Mouse (Mus musculus) midbrain, embryonic 12.5 days (tissue): ENCODE data around the gene Bhlhb9. TPM values are rescaled to one million over a fixed set of nuclear protein-coding genes. Genes with fewer than 3 reads are reported as not detected.

Experiments
- ATAC-seq: fragments of 200-750 bp; cut with Nextera tagmentation; 2 replicates; pipeline ENCODE4 v1.8.0; 2017; ENCODE audit warnings: low read depth, moderate TSS enrichment, moderate library complexity; ENCODE audit not compliant: low FRiP score
- H3K27ac ChIP-seq: fragments of 300-500 bp; sonication (generic); replicated peaks from 2 replicates; pipeline ENCODE4 v1.5.1; 2016; ENCODE audit warnings: mild to moderate bottlenecking
- H3K27me3 ChIP-seq: fragments of 300-500 bp; sonication (generic); 2 replicates; pipeline ENCODE4 v1.6.1; 2016; ENCODE audit warnings: mild to moderate bottlenecking
- H3K36me3 ChIP-seq: fragments of 300-500 bp; sonication (generic); 2 replicates; pipeline ENCODE4 v1.6.1; 2016
- H3K4me1 ChIP-seq: fragments of 300-500 bp; sonication (generic); 2 replicates; pipeline ENCODE4 v1.6.1; 2016
- H3K4me2 ChIP-seq: fragments of 300-500 bp; sonication (generic); replicated peaks from 2 replicates; pipeline ENCODE4 v1.6.1; 2016; ENCODE audit warnings: mild to moderate bottlenecking, moderate library complexity
- H3K4me3 ChIP-seq: fragments of 300-500 bp; sonication (generic); 2 replicates; pipeline ENCODE4 v1.5.1; 2016; ENCODE audit warnings: mild to moderate bottlenecking
- H3K9ac ChIP-seq: fragments of 300-500 bp; sonication (generic); replicated peaks from 2 replicates; pipeline ENCODE4 v1.6.1; 2016; ENCODE audit warnings: mild to moderate bottlenecking, moderate library complexity
- H3K9me3 ChIP-seq: fragments of 300-500 bp; sonication (generic); 2 replicates; pipeline ENCODE4 v1.6.1; 2016; ENCODE audit warnings: mild to moderate bottlenecking
- WGBS: fragments of 180-500 bp; shearing (Covaris S2); methylation state at CpG from one replicate; pipeline ENCODE4 v1.1.7; 2016; 5-methylcytosine and 5-hydroxymethylcytosine counted together
- microRNA counts: library from miRNA; unstranded; fragments of <30 nt; microRNA quantifications from one replicate; lab custom pipeline; 2017
- microRNA-seq: library from miRNA; unstranded; fragments of <30 nt; microRNA quantifications from one replicate; pipeline ENCODE4, GENCODE M21; 2017
- polyA plus RNA-seq: library from polyadenylated mRNA; unstranded; fragments of >200 nt; fragmentation: Nextera tagmentation; extraction: Ambion mirVana; gene quantifications from 2 replicates; pipeline ENCODE4 v1.2.1, GENCODE M21; 2016

The Bhlhb9 gene
- polyA plus RNA-seq, 1 experiment from 2014 or later, result 83.9 TPM

DNA sequence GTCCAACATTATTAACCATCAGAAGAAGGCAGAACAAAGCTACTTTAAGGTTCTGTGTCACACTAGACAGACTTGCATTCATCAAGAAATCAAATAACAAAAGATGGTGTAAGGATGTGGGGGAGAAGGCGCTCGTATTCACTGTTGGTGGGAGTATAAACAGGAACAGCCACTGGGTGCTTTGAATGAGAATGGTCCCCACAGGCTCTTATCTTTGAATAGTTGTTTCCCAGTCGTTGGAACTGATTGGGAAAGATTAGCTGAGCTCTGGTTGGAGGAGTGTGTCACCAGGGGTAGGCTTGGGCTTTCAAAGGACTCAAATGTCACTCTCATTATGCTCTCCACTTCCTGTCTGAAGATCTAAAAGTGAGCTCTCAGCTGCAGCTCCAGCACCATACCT lies 128.5 kb downstream of the Bhlhb9 start:
- Histone ChIP-seq H3K4me3 (no peak overlapping the region), H3K9ac (no peak overlapping the region), H3K27me3 (no peaks in the 10 kb centered on the region), H3K36me3 (no peaks in the 10 kb centered on the region), H3K4me1 (no peaks in the 10 kb centered on the region), H3K27ac (no peak overlapping the region), H3K9me3 (no peaks in the 10 kb centered on the region), H3K4me2 (no peak overlapping the region)
- ATAC-seq, result no peak
- 35% methylated on average over 3 of the region's 3 CpGs for WGBS

DNA sequence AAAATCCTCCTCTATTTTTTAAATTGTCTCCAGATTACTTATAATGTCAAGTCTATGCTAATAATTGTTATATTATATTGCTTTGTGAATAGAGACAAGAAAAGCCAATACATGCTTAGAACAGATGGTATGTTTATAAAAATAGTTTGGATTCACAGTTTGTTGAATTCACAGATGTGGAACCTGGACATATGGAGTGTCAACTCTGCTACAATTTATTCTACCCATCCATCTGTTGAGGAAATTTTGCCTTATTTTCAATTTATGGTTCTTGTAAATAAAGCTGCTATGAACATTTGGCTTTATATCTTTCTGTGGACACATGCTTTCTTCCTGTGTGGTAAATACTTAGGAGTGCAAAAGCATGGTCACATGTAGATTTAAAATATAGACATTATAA lies 131.2 kb downstream of the Bhlhb9 start:
- ATAC-seq, result no peak
- no peak overlapping the region for H3K4me2 ChIP-seq
- H3K4me1 ChIP-seq, result no peaks in the 10 kb centered on the region
- H3K9me3 ChIP-seq, result no peaks in the 10 kb centered on the region
- H3K27ac ChIP-seq, result no peak overlapping the region
- H3K9ac ChIP-seq, result no peak overlapping the region
- no peak overlapping the region for H3K4me3 ChIP-seq
- no peaks in the 10 kb centered on the region for H3K27me3 ChIP-seq
- no peaks in the 10 kb centered on the region for H3K36me3 ChIP-seq

DNA sequence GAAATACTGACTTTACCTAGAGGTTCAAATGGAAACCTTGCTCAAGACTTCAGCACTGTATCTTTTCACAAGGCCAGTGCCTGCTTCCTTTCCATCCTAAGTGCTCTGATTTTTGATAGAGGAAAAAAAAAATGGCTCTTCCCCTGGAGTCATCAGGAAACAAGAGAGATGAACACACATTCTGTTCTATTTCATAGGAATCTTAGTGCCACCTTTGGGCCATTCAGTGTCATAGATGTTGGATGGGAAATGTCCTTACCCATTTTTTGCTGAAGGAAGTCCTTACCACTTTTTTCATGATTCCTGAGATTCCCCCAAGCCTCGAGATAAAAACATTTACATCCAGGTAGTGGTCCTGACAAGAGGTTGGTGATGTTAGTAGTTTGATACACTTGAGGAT lies 139.1 kb downstream of the Bhlhb9 start:
- no peaks in the 10 kb centered on the region for H3K36me3 ChIP-seq
- no peaks in the 10 kb centered on the region; the same call in 1 of the 2 replicates for H3K27me3 ChIP-seq
- no peak overlapping the region for H3K27ac ChIP-seq
- no peak for ATAC-seq
- 50% methylated on average over 1 of the region's 1 CpGs for WGBS
- no peaks in the 10 kb centered on the region for H3K9me3 ChIP-seq
- H3K9ac ChIP-seq, result no peak overlapping the region
- no peak overlapping the region for H3K4me3 ChIP-seq
- H3K4me2 ChIP-seq, result no peak overlapping the region
- no peaks in the 10 kb centered on the region for H3K4me1 ChIP-seq

MicroRNA genes within 50 kb of the gene (microRNA counts, 519-probe panel; counts per million panel counts)
- microRNA mmu-miR-1970 (lab: Ali Mortazavi, UCI), result not detected

Small RNA genes lying within 50 kb of the gene (microRNA-seq; reads per million reads assigned to microRNA genes)
- gene Mir1970, result not detected

Other genes with a start within 250 kb of the Bhlhb9 start
- not detected in 2 replicates for gene Nxf7, start 198.8 kb upstream of the Bhlhb9 start, polyA plus RNA-seq
- gene Prame, start 169.9 kb upstream of the Bhlhb9 start, polyA plus RNA-seq, result not detected in 2 replicates
- not detected in 2 replicates for gene Tcp11x2, start 103.8 kb upstream of the Bhlhb9 start, polyA plus RNA-seq
- not detected in 2 replicates for gene Tmsb15a, start 72.3 kb upstream of the Bhlhb9 start, polyA plus RNA-seq
- gene Armcx5, start 54.9 kb upstream of the Bhlhb9 start, polyA plus RNA-seq, result 12.6 and 12.7 TPM in 2 replicates
- 110 and 130 TPM in 2 replicates for gene Gprasp1, start 54.9 kb upstream of the Bhlhb9 start, polyA plus RNA-seq
- gene Gprasp2, start 41.4 kb downstream of the Bhlhb9 start, polyA plus RNA-seq, result 80.3 and 94.1 TPM in 2 replicates
- gene Arxes2, start 196.2 kb downstream of the Bhlhb9 start, polyA plus RNA-seq, result 151 and 155 TPM in 2 replicates
- gene Arxes1, start 235.8 kb downstream of the Bhlhb9 start, polyA plus RNA-seq, result 51.9 and 53.3 TPM in 2 replicates